Mouse (Mus musculus) gastrocnemius, postnatal 14 days (tissue): ENCODE results near the gene Reps2. TPM values are rescaled to one million over a fixed set of nuclear protein-coding genes. Genes with fewer than 3 reads are reported as not detected.

ENCODE experiments used
- DNase-seq: peaks from one replicate; pipeline ENCODE4 v3.0.0; 2021; ENCODE audit warnings: mixed read lengths
- intact Hi-C: fragments of 180-260 bp; cut with DNase I; formaldehyde crosslinking; loops from one replicate; pipeline ENCODE4 v1.15.1; 2025; ENCODE audit warnings: low total_unique reads
- total RNA-seq, 2 experiments: library from RNA; stranded (reverse); gene quantifications; 2 replicates each; pipeline ENCODE4 v1.2.3; 2021

The Reps2 gene
- total RNA-seq, 2 experiments from 2014 or later, result 1.7 to 2.9 TPM

DNA sequence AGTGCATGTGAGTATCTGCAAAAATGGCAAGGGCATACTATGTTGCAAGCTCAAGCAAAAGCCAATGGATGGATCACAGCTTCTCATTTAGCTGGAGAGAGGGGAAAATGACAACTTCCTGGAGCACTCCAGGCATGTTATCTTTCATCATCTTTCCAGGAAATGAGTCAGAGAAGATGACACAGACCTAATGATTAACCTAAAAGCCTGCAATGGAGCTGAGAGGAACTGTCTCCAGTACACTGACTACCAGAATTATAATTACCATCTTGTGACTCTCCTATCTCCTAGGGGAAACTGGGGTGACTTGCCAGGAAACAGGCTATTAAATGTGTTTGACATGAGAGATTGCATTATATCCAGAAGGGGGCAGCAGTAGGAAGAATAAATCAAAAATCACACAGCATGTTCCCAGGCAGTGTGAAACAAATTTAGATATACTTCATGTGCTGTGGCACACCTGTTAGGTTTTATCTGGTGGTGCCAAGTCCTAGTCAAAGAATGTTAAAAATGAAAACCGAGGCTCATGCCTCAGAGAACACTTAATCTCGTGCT, 132.9 kb downstream of the Reps2 start:
- intact Hi-C loops, result no loop called here
- DNase-seq, result no peak

DNA sequence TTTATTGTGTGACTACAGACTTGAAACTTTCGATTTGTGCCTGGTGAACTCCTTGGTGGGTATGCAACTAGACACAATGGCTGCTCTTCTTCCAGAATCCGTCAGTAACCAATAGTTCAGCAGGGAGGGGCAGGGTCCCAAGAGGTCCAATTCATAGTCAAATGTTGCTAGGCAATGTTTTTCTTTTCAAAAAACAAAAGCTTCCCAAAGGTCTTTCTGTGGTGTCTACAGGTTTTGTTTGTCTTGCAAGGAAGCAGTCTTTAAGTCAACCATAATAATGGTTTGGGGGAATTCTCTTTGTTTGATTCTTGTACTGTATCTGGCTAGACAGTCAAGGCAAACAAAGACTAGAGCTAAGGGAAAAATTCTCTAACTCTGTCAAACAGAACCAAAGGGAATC, 138.3 kb downstream of the Reps2 start:
- intact Hi-C loops, result no loop called here
- DNase-seq, result no peak

DNA sequence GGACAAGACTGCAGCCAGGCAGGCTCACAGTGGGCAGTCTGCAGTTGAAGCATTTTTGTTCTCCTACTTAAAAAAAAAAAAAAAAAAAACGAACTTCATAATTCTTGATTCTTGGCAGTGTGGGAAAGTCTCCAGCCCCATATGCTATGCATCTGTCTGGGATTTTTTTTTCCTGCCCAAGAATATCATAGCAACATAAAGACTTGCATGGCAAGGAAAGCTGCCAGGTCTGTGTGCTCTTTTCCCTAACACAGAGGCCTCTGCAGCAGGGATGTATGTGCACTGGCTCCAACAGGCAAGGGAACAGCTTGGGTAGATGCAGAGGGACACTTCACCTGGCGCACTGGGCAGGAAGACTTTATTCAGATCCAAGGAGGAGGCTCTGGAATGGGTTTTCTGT, 140.0 kb downstream of the Reps2 start:
- intact Hi-C loops, result no loop called here
- DNase-seq, result no peak

DNA sequence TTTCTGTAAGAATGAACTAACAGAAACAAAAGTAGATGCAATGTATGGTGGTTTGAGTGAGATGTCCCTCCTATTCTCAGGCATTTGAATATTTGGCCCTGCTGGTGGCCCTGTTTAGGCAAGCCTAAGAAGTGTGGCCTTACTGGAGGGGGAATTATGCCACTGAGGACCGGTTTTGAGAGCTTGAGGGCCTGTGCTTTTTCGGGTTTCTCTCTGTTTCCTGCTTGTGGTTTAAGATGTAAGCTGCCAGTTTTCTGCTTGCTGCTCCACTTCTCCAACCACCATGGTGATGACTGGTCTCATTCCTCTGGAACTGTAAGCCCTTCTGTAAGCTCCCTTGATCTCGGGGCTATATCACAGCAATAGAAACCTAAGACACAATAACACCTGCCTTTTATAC, 142.5 kb downstream of the Reps2 start:
- intact Hi-C loops, result no loop called here
- DNase-seq, result no peak

DNA sequence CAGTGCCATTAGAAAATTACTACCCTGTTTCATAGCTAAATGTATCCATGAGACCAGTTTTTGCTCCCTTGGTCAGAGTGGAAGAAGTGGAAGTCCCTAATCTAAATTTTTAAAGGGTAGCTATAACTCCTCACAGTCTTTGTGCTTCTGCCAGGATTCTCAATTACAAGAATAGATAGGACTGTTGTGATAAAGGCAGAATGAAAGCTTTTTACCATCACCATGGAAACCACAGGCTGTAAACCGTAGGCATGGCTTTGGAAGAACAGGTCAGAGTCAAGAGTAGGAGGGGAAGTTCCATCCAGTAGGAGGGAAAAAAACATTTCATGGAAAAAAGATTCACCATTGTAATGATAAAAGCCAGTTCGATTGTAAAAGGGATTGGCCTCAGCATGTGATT, 147.0 kb downstream of the Reps2 start:
- intact Hi-C loops, result no loop called here

DNA sequence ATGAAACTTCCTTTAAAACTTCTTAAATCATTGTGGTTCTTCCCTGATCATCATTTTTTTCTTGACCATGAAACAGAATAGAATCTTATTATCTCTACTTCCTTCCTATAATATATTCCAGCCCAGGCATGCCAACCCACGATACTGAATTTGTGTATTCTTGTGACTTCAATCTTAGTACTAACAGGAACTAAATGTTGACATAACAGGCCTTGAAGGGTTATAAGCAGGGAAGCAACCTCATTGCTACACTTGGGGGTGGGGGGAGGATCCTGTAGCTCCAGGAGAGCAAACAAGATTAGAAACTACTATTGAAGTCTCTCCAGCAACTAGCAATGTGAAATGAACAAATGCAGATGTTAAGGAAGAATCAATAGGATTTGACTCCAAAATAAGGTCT, 154.8 kb downstream of the Reps2 start:
- intact Hi-C loops, result no loop called here
- no peak for DNase-seq

More for the DNA sequence above, 147.0 kb downstream of the Reps2 start:
- no peak for DNase-seq

DNA sequence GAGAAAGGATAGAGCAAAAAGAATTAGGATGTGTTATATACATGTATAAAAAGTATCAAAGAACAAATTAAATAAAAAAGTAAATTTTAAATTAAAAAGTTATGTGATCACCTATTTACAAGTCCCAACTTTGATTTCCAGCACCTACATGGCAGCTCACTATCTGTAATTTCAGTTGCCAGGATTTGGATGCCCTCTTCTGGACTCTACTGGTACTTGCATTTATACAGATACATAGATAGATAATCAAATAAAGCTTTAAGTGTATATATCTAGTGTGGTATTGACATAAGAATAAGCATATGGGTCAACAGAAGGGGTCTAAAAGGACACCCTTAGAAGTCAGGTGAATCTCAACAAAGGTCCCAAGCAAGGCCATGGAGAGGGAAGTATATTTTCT, 155.7 kb downstream of the Reps2 start:
- intact Hi-C loops, result no loop called here
- no peak for DNase-seq

- no peak for DNase-seq
- intact Hi-C loops, result no loop called here
Observed at GRCm38 (mm10) chrX:162470213-162470612, 173.2 kb downstream of the Reps2 start.

- DNase-seq, result no peak
- intact Hi-C loops, result no loop called here
Observed at GRCm38 (mm10) chrX:162462156-162462555, 181.3 kb downstream of the Reps2 start.

DNA sequence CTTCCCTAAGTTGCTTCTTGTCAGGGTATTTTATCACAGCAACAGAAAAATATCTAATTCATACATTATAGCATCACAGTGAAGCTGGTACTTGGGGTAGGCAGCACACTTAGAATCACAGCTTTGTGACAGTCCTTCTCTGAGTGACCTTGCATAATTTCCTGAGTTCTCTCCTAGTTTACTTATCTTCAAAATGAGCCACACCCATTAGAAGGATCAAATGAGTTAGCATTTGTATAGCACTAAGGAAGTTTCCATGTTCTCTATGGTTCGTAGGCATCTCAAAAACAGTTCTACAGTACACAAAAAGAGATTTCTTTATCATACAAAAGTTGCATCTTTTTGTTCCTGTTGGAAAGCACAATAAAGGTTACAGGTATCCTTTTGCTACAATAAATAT, 187.0 kb downstream of the Reps2 start:
- DNase-seq, result no peak
- intact Hi-C loops, result no loop called here

DNA sequence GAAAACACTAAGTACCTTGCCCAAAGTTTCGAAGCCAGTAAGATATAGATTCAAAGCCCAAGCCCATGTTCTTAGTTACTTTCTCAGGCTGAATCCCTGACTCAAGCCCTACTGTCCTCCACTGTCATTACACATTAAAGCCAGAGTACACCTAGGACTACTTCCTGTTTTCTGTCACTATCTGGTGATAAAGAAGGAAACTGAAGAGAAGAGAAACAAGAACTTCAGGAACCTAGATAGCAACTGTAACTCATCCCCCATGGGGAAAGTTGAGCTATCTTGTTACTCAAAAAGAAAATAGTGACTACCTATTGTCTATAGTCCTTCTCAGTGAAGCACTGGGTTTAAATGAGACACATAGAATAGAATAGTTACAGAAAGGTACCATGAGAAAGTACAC, 188.1 kb downstream of the Reps2 start:
- DNase-seq, result no peak
- intact Hi-C loops, result no loop called here

- DNase-seq, result no peak
- intact Hi-C loops, result no loop called here
Observed at GRCm38 (mm10) chrX:162453821-162454402, 189.5 kb downstream of the Reps2 start.

GRCm38 (mm10) chrX:162452642-162453041, 190.8 kb downstream of the Reps2 start:
- DNase-seq, result no peak
- intact Hi-C loops, result no loop called here

GRCm38 (mm10) chrX:162447974-162448373, 195.5 kb downstream of the Reps2 start:
- DNase-seq, result no peak
- intact Hi-C loops, result no loop called here

GRCm38 (mm10) chrX:162446678-162447318, 196.7 kb downstream of the Reps2 start:
- intact Hi-C loops, result no loop called here
- DNase-seq, result no peak

DNA sequence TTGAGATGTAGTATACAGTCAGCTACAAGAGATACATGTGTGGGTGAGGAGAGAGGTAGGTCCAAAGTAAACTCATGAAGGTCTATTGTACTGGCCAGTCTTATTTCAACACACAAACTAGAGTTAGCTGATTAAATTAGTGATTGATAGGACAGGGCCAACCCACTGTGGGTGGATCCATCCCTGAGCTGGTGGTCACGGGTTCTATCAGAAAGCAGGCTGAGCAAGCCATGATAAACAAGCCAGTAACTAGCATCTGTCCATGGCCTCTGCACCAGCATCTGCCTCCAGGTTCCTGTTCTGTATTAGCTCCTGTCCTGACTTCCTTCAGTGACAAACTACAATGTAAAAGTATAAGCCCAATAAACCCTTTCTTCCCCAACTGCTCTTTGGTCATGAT, 200.1 kb downstream of the Reps2 start:
- DNase-seq, result no peak
- intact Hi-C loops, result no loop called here

GRCm38 (mm10) chrX:162442970-162443369, 200.5 kb downstream of the Reps2 start:
- DNase-seq, result no peak
- intact Hi-C loops, result no loop called here

DNA sequence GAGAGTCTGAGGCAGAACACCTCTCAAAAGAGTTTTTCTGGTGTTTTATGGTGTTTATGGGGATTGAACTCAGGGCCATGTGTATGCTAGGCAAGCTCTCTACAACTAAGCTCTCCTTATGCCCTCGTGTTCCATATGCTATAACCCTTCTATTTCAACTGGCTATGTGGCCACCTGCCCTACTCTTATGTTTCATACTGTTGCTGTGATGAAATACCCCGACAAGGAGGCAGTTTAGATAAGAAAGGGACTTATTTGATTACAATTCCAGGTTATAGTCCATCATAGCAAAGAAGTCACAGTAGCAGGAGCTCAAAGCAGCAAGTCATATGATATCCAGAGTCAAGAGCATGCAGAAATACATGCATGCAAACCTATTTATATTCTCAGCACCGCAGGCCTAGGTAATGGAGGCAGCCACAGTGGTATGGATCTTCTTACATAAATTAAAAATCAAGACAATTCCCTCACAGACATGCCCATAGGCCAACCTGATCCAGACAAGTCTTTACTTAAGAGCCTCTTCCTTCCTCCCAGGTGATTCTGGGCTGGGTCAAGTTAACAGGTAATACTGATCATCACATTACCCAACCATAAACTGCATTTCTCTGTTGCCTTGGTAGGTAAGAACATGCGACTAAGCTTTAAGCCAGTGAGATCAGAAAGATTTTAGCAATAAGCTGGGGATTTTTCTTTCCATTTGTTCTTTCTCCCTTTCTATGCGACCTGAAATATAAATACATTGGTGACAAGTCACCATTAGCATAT, 210.5 kb downstream of the Reps2 start:
- intact Hi-C loops, result no loop called here
- no peak for DNase-seq

- no peak for DNase-seq
- intact Hi-C loops, result no loop called here
Observed at GRCm38 (mm10) chrX:162427698-162428097, 215.8 kb downstream of the Reps2 start.

GRCm38 (mm10) chrX:162419431-162419830, 224.0 kb downstream of the Reps2 start:
- no peak for DNase-seq
- intact Hi-C loops, result no loop called here

GRCm38 (mm10) chrX:162413124-162413523, 230.3 kb downstream of the Reps2 start:
- DNase-seq, result no peak
- intact Hi-C loops, result no loop called here
